Mouse (Mus musculus) brain, adult 2 months (tissue): ENCODE data around the gene Il9r.

Source experiments
- DNase-seq: peaks from one replicate; pipeline ENCODE4 v3.0.0; 2011; ENCODE audit warnings: low read depth, low spot score

Il9r gene

DNA sequence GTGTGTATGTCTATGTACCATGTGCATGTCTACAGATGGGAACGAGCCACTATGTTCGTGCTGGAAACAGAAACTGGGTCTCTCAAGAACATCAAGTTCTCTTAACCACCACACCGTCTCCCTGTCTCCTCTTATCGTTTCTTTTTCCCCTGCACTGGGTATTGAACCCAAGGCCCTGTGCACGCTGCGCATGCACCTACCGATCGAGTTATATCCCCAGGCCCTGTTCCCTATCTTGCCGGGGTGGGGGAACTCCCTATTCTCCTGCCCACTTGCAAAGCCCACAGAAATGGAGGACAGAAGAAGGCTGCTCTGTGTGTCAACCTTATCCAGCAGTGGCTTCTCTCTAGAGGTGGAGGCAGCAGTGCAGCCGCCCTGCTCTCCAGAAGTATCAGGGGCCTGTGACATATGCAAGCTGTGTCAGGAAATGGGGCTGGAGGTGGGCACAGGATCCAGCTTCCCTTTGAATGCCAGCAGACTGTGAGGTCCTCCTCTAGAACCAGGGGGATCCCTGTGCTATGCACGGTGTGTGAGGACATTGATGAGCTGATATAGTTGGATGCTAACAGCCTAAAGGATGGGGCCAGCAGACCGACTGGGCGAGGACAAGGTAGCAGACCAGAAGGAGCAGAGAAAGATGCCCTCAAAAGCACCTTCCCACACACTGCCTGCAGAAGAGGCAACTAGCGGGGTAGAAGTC is 1.7 kb downstream of the Il9r start:
- DNase-seq = no peak

GRCm38 (mm10) chr11:32197766-32198165 is 2.3 kb downstream of the Il9r start:
- DNase-seq = no peak

GRCm38 (mm10) chr11:32196727-32197126 is 3.4 kb downstream of the Il9r start:
- DNase-seq = no peak

DNA sequence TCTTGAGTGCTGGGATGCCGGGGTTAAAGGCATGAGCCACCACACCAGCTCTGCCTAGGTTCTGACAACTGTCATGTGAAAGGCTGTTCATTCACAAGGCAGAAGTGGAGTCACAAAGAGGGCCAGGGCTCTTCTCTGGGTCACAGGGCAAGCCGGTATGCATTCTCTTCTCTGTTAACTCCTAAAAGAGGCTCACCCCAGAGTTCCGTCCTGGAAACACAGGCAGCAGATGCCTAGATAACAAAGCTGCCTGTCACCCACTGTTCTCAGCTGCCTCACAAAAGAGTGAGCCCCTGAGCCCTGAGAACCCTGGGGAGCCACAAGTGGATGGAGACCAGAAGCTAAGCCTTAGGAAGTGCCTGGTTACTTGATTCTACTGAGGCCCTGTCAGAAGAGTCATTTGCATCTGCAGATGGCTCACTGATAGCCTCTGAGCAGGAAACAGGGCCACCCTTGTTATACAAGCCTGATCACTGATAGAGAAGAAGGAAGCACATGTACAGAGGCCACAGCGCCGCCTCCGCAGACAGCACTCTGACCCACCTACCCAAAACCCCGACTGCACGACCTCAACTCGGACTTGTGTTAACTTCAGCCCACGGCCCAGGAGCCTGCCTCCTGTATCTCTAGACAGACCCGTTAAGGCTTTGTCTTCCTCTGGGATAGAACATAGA is 4.1 kb downstream of the Il9r start:
- no peak for DNase-seq

DNA sequence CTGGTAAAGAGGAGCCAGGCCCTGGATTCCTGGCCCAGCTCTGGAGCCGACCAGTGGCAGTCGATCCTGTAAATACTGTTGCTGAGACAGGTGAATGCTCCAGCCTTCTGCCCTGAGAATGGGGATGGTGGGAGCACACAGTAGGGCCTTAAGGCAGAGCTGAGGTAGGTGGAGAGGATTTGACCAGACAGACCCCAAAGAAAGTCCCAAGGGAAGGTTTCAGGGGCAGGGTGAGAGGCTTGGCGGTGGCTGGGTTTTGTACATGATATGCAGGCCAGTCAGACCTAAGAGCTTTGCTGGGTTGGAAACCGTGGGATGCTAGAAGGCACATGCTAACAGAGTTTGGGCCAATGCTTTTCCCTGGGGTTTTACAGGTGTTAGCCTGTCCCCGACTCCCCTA is 5.5 kb downstream of the Il9r start:
- DNase-seq = no peak

DNA sequence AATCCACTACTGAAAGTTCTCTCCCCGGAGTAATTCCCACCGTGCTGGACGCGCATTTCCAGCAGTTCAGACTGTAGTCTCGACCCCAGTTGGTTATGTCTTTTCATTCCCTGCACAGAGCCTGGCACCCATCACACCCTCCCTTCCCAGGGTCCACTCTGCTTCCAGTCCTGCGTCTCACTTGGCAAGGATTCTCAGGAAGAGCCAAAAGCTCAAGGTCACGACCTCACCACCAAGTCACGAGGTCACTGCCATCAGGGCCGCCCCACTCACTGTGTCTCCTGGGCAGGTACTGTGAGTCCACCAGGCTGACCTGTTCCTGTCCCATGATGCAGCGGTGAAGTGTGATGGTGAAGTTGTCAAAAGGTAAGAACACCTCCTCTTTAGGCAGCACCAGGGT is 6.0 kb downstream of the Il9r start:
- DNase-seq = no peak

DNA sequence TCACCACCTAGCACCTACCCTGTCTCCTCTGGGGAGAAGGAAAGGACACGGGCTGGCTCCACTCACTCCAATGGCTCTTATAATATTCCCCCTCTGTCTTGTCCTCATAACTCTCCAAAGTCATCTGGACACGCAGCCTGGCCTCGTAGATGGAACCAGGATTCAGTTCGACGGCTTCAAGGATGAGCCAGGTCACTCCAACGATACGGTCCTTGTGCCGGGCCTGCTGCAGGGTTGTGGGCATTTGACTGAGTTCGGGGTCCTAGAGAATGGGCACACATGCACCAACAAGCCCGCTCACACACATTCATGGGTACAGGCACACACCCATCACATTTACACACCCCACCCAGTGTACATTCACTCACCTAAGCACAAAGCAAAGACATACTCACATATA is 6.9 kb downstream of the Il9r start:
- no peak for DNase-seq

GRCm38 (mm10) chr11:32190603-32191110 is 9.4 kb downstream of the Il9r start:
- no peak for DNase-seq

GRCm38 (mm10) chr11:32190119-32190518 is 10.0 kb downstream of the Il9r start:
- no peak for DNase-seq

DNA sequence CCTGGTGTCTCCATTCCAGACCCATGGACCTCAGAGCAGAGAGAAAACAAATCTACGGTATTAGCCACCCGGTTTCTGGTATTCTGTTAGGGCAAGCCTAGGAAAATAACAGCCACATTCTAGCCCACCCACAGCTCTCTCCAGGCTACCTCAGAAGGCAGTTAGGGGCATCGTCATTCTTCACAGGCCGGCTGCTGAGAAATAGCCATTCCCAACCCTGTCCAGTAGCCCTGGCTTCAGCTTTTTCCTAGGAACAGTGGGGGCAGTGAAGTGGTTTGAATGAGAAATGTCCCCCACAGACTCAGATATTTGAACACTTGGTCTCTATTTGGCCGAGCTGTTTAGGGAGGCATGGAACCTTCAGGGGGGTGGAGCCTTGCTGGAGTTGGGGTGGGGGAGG is 10.6 kb downstream of the Il9r start:
- no peak for DNase-seq

- no peak for DNase-seq
These were observed 11.2 kb downstream of the Il9r start for GRCm38 (mm10) chr11:32188881-32189280.

GRCm38 (mm10) chr11:32187256-32187655 is 12.8 kb downstream of the Il9r start:
- DNase-seq = no peak

- DNase-seq = no peak
These were observed 14.0 kb downstream of the Il9r start for GRCm38 (mm10) chr11:32186031-32186430.

DNA sequence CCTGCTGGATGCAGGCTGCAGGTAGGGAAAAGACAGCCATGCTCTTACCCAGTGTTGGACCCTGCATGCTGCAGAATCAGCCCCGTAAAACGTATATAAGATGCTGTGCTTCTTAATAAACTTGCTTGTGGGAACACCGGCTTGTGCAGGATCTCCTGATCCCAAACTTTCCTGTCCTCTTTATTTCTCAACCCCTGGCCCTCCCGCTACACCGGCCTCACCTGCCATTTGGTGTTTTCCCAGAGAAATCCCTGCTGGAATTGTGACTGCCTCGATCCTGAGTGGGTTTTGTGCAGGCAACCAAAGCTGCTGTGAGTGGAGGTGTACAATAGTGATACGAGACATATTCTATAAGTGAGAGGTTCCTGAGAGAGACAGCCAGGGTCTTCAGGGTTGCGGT is 15.6 kb downstream of the Il9r start:
- no peak for DNase-seq

DNA sequence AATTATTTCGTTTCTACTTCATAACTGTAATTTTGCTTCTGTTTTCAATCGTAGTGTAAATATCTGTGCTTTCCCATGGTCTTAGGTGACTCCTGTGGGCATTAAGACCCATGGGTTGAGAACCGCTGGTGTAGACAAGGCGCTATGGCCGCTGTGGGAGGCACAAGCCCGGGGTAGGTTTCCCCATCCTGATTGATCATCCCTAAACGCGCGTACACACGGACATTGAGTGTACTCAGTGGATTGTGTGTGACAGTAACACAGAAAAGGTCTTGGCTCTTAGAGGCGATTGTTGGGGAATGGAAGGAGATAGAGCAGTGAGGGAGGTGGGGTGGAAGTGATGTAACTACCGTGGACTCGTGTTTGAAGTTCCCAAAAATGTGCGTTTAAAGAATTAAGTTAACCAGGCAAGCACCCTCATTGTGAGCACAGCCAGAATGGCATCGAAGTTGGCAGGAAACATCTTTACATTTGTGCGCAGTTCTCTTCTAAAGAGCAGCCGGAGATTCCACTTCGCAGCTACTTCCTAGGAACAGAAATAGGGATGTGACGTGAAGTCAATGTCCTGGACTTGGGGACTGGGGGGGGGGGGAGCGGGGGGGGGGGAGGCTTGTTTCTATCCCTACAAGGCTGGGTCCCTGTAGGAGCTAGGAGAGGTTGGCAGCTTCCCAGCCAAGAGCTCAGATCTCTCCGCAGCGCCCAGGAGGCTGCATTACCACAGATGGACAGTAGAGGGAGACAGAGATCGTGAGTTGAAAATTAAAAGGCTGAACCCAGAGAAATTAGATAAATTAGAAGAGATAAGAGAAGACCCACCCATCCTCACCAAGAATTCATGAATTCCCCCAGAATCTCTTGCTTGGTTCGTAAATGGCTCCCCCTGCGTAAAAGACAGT is 17.9 kb downstream of the Il9r start:
- DNase-seq = peak; percentile 89

DNA sequence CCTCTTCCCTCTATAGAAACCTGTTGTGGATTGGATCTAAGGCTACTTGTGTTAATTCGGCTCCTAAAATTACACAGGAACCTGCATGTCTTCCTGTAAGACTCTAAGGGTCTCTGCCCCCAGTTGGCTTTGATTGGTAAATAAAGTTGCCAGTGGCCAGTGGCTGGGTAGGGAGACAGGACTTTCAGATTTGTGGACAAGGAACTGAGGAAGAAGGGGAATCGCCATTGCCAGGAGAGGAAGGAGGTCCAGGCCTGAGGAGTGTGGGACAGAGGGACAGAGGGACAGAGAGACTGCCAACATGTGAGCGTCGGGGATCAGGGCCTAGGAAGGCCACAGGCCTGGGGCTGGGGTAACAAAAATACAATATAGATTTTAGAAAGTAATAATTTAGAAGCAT is 18.8 kb downstream of the Il9r start:
- DNase-seq = no peak

- DNase-seq = no peak
These were observed 21.6 kb downstream of the Il9r start for GRCm38 (mm10) chr11:32178506-32178905.

DNA sequence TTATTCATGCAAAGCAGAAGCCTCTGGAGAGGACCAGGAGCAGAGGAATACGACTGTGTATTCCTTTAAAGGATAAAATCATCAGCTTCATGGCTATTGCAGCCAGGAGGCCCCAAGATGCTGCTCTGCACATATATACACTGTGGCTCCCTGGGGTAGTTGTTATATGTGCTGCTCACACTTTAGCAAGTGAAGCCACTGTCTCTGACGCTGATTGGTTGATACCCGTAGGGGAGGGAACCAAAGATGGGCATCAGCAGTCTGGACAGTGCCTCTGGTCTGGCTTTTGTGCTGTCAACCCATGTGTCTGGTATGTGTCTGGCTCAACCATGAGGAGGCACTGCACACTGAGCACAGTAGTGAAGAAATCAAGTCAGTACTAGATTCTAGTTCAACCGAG is 33.4 kb downstream of the Il9r start:
- DNase-seq = no peak

DNA sequence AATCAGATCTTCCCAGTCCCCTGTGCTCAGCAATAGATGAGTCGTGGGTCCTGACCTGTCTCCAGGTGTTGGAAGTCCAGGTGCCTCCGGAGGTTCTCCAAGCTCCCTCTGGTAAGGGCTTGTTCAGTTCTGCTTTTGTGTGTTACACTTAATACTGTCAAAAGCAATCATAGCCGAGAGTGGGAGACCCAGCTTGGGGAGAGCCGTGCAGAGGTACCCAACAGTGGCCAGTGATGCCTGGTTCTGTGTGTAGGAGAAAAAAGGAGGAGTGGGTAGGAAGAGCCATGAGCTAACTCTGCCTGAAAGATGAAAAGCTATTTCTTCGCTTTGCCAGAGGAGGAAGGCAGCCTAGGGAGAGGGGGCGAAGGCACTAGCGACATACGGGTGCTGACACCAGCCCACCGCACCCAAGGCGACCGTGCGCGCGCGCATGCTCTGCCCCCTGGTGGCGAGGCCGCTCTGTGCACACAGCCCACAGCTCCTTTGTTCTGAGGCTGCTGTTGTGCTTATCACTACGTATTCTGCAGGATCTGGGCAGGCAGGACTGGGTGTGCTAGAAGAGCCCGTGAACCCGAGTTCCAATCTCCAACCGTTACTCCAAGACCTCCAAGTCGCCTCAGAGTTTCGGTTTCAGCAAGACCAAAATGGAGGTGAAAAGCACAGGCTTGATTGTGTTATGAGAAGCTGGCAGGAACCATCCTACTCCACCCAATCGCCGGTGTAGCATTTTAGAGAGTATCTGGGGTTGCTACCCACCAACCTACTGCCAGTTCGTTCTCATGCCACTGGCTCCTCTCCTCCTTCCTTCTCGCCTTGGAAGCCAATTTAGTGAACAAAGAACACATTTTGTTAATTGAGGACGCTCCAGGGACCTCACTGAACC is 37.9 kb downstream of the Il9r start:
- peak; percentile 89 for DNase-seq

GRCm38 (mm10) chr11:32161500-32161899 is 38.6 kb downstream of the Il9r start:
- peak; percentile 82 for DNase-seq

DNA sequence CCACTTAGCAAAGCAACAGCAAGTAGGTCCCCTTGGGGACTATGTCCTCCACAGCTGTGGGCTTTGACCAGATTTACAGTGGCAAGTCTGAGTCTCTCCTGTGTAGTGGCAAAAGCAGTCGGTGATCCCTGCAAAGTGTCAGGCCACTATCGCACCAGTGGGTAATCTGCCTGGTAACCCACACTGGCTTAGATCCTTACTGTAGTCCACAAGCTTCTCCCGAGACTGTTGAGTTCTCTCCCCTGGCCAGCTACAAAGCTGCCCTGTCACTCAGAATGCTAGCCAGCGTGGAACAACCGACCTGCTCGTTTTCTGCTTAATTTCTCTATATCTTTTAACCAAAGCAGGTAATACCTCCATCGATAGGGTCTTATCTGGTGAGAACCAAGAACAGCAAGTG is 39.7 kb downstream of the Il9r start:
- DNase-seq = no peak
